Mouse (Mus musculus) thymus, adult 2 months (tissue): ENCODE data around the gene Klhdc3.

Experiments used
- CTCF ChIP-seq: fragments of 200-500 bp; IDR thresholded peaks from 2 replicates; pipeline ENCODE4 v1.5.1; 2012; ENCODE audit warnings: mild to moderate bottlenecking, control low read depth, low read length, moderate library complexity, borderline replicate concordance; ENCODE audit not compliant: control insufficient read depth, poor library complexity, insufficient read depth; ENCODE audit errors: extremely low read depth
- POLR2A ChIP-seq: fragments of 200-500 bp; IDR thresholded peaks from 2 replicates; pipeline ENCODE4 v1.6.1; 2012; ENCODE audit warnings: mild to moderate bottlenecking, low read length, control low read depth, moderate library complexity; ENCODE audit not compliant: control insufficient read depth, poor library complexity, insufficient read depth; ENCODE audit errors: extremely low read depth

DNA sequence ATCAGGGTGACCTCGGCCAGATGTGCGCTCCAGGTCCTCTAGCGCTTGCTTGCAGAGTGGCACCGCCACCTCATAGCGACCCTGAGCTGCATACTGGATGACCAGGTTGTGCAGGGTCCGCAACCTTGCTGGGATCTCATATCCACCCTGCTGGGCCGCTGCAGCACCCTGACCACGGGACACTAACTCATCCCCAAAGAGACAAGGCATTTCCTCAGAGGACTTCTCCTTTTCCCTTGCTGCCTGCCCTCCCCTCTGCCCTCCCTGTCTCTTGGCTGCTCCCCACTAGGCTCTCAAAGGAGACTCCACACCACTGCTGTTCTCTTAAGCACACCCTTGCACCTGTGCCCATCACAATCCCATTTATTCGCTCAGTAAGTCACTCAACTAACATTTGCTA is 40.8 kb downstream of the Klhdc3 start:
- no peak for TF ChIP-seq CTCF
- no peak for TF ChIP-seq POLR2A
